Mouse (Mus musculus): ENCODE data around the gene Scn9a. TPM values are rescaled to one million over a fixed set of nuclear protein-coding genes. Genes with fewer than 3 reads are reported as not detected.

Scn9a gene
- polyA plus RNA-seq, 1 experiment from 2014 or later, result 1.2 TPM

DNA sequence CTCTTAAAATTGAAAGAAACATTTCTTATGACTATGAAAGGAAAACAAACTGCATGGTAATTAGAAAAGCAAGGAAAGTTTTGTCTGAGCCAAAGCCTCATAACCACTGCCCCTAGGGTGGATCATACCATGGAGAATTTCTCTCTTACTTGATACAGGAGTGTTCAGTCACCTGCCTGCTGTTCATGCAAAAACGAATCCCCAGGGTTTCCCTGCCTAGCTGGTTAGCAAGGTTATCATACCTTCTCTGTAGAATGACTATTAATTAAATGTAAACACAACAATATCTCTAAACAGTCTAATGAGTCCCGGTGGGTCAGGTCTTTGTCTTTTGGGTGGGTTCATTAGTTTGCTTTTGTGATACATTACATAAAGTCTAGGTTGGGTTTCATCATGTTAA is 123.3 kb downstream of the Scn9a start:
- no peaks in the 10 kb centered on the region for H3K36me3 ChIP-seq
- H3K9me3 ChIP-seq (replicated peaks), result no peaks in the 10 kb centered on the region
- DNase-seq (ENCODE audit: low spot score), result no peak
- H3K4me1 ChIP-seq, result no peaks in the 10 kb centered on the region
- H3K27ac ChIP-seq (replicated peaks), result no peak overlapping the region
- H3K27me3 ChIP-seq (ENCODE audit: low read depth, poor library complexity, severe bottlenecking), result no peaks in the 10 kb centered on the region
- no peak overlapping the region for H3K4me3 ChIP-seq
- WGBS, result 83% methylated on average over 2 of the region's 2 CpGs

DNA sequence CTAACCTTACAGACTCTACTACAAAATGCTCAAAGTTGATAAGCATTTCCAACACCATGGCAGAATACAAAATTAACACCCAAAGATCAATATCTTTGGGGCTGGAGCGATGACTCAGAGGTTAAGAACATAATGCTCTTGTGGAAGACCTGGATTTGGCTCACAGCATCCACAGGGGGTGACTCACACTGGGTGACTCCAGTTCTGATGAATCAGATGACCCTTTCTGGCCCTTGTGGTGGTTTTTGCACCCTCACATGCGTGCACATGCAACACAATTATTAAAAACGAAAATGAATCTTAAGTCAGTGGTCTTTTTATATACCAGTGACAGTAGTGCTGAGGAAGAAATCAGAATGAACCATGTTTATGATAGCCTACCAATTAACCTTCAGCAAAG is 126.7 kb downstream of the Scn9a start:
- WGBS, result 80% methylated on average over 3 of the region's 3 CpGs
- H3K9me3 ChIP-seq (replicated peaks), result no peaks in the 10 kb centered on the region
- no peak overlapping the region for H3K4me3 ChIP-seq
- no peak for DNase-seq (ENCODE audit: low spot score)
- H3K4me1 ChIP-seq, result no peaks in the 10 kb centered on the region
- H3K27me3 ChIP-seq (ENCODE audit: low read depth, poor library complexity, severe bottlenecking), result no peaks in the 10 kb centered on the region
- H3K36me3 ChIP-seq, result no peaks in the 10 kb centered on the region
- no peak overlapping the region for H3K27ac ChIP-seq (replicated peaks)

DNA sequence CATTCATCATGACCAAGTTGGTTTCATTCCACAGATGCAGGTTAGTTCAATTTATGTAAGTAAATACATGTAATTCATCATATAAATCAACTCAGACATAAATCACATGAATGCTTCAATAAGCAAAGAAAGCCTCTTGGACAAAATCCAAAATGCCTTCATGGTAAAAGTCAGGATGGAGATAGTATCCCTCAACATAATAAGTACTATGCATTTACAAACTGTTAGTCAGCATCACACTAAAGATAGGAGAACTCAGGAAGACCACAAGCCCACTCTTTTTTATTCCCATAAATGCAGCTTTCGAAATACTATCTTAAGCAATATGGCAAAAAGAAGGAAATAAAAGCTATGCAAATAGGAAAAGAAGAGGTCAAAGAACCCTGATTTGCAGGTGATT is 127.1 kb downstream of the Scn9a start:
- no peaks in the 10 kb centered on the region for H3K9me3 ChIP-seq (replicated peaks)
- no peak overlapping the region for H3K4me3 ChIP-seq
- H3K4me1 ChIP-seq, result no peaks in the 10 kb centered on the region
- no peaks in the 10 kb centered on the region for H3K36me3 ChIP-seq
- no peak overlapping the region for H3K27ac ChIP-seq (replicated peaks)
- WGBS, result 79% methylated on average over 1 of the region's 1 CpGs
- no peaks in the 10 kb centered on the region for H3K27me3 ChIP-seq (ENCODE audit: low read depth, poor library complexity, severe bottlenecking)
- no peak for DNase-seq (ENCODE audit: low spot score)

- Histone ChIP-seq H3K4me1 (no peaks in the 10 kb centered on the region), H3K9me3 (replicated peaks) (no peaks in the 10 kb centered on the region), H3K4me3 (no peak overlapping the region), H3K27ac (replicated peaks) (no peak overlapping the region), H3K36me3 (no peaks in the 10 kb centered on the region), H3K27me3 (ENCODE audit: low read depth, poor library complexity, severe bottlenecking) (no peaks in the 10 kb centered on the region)
- WGBS, result 89% methylated on average over 3 of the region's 3 CpGs
- no peak for DNase-seq (ENCODE audit: low spot score)
Observed at GRCm38 (mm10) chr2:66502158-66502557, 132.6 kb downstream of the Scn9a start.

DNA sequence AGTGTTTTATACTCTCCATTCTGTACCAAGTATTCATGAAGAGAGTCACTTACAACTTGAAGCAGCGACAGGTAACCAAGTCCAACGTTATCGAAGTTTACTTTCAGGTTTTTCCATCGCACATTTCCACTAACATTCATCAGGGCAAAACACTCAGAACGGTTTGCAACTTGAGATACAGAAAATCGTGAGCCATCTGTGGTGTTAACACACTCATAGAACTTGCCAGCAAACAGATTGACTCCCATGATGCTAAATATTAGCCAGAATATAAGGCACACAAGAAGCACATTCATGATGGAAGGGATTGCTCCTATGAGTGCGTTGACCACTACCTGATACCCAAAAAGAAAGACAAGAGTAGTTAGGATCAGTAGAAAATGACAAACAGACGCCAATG is 140.2 kb downstream of the Scn9a start:
- no peaks in the 10 kb centered on the region for H3K36me3 ChIP-seq
- no peak overlapping the region for H3K4me3 ChIP-seq
- no peaks in the 10 kb centered on the region for H3K4me1 ChIP-seq
- 85% methylated on average over 8 of the region's 8 CpGs for whole genome bisulfite sequencing
- no peaks in the 10 kb centered on the region for H3K9me3 ChIP-seq (replicated peaks)
- no peak overlapping the region for H3K27ac ChIP-seq (replicated peaks)
- no peak for DNase-seq (ENCODE audit: low spot score)
- no peaks in the 10 kb centered on the region for H3K27me3 ChIP-seq (ENCODE audit: low read depth, poor library complexity, severe bottlenecking)

DNA sequence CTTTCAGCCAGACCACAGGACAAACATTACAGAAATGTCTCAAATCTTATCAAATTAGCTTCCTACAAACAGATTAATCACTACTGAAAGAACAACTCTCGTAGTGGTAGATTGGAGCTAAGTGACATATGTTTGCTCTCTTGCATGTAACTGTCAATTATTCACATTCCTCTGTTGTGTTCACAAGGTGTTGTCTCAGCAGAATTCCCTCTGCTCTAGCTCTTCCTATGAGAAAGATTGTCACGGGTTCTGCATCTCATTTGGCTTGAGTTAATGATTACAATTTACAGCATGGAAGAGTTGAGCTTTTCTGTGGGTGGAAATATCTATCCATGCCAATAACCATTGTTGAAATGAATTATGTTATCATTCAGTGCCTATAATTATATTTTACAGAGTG is 156.4 kb downstream of the Scn9a start:
- no peak for DNase-seq (ENCODE audit: low spot score)
- H3K27me3 ChIP-seq (ENCODE audit: low read depth, poor library complexity, severe bottlenecking), result no peaks in the 10 kb centered on the region
- 82% methylated on average over 2 of the region's 2 CpGs for WGBS

DNA sequence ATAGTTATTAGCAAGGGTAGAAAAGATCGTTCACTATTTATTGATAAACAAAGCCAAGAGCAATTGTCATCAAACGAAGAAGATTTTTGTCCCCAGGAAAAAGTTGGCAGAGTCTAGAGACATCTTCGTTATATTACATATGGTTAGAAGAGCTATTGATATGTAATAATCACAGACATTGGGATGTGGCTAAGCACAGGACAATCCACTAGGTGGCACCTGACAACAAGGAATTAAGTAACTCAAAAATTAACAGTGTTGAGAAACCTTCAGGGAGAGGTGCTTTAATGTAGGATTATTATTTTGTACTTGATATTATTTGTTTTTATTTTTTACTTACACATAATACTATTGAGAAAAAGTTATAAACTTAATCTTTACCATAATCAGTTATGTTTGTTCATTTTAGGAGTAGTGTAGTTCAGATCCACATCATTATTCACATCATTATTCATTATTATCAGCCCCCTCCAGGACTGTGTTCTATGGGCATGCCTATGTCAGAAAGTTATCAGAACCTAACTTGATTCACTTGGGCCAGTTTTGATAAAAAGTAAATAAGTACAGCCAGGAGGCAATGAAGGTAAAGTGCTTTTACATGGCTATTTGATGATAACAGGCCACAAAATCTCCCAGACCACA is 161.5 kb downstream of the Scn9a start:
- DNase-seq (ENCODE audit: low spot score), result no peak
- Histone ChIP-seq H3K9me3 (replicated peaks) (no peaks in the 10 kb centered on the region), H3K4me1 (no peaks in the 10 kb centered on the region), H3K27ac (replicated peaks) (no peak overlapping the region), H3K36me3 (no peaks in the 10 kb centered on the region), H3K27me3 (ENCODE audit: low read depth, poor library complexity, severe bottlenecking) (no peaks in the 10 kb centered on the region), H3K4me3 (no peak overlapping the region)
- 54% methylated on average over 3 of the region's 3 CpGs for WGBS

More for the DNA sequence above, 156.4 kb downstream of the Scn9a start:
- H3K27ac ChIP-seq (replicated peaks), result no peak overlapping the region
- no peaks in the 10 kb centered on the region for H3K4me1 ChIP-seq
- H3K36me3 ChIP-seq, result no peaks in the 10 kb centered on the region
- H3K9me3 ChIP-seq (replicated peaks), result no peaks in the 10 kb centered on the region
- H3K4me3 ChIP-seq, result no peak overlapping the region

- no peak overlapping the region for H3K4me3 ChIP-seq
- no peaks in the 10 kb centered on the region for H3K4me1 ChIP-seq
- H3K36me3 ChIP-seq, result no peaks in the 10 kb centered on the region
- no peaks in the 10 kb centered on the region for H3K9me3 ChIP-seq (replicated peaks)
- no peak for DNase-seq (ENCODE audit: low spot score)
- no peaks in the 10 kb centered on the region for H3K27me3 ChIP-seq (ENCODE audit: low read depth, poor library complexity, severe bottlenecking)
- 92% methylated on average over 3 of the region's 3 CpGs for WGBS
- no peak overlapping the region for H3K27ac ChIP-seq (replicated peaks)
Observed at GRCm38 (mm10) chr2:66465484-66465883, 169.3 kb downstream of the Scn9a start.

GRCm38 (mm10) chr2:66464874-66465458 is 169.8 kb downstream of the Scn9a start:
- WGBS, result 91% methylated on average over 2 of the region's 2 CpGs
- Histone ChIP-seq H3K9me3 (replicated peaks) (no peaks in the 10 kb centered on the region), H3K36me3 (no peaks in the 10 kb centered on the region), H3K4me1 (no peaks in the 10 kb centered on the region), H3K27ac (replicated peaks) (no peak overlapping the region), H3K4me3 (no peak overlapping the region), H3K27me3 (ENCODE audit: low read depth, poor library complexity, severe bottlenecking) (no peaks in the 10 kb centered on the region)
- DNase-seq (ENCODE audit: low spot score), result no peak

DNA sequence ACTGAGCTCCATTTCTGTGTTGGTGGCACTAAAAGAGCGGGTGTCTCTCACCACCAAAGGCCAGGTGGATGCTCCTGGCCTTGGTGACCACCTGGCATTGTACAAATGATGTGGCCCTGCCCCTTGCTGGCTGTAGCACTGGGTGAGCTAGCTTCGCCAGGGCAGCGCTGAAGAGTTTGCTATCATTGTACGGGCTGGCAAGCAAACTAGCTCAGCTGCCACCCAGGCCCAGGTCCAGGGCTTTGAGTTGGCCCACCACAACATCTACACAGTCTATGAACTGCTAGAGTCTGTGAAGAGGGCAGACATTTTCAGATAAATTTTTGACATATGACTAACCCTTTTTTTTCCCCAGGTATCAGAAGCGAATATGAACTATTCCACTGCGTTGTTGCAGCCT is 170.8 kb downstream of the Scn9a start:
- Histone ChIP-seq H3K27ac (replicated peaks) (no peak overlapping the region), H3K36me3 (no peaks in the 10 kb centered on the region)

DNA sequence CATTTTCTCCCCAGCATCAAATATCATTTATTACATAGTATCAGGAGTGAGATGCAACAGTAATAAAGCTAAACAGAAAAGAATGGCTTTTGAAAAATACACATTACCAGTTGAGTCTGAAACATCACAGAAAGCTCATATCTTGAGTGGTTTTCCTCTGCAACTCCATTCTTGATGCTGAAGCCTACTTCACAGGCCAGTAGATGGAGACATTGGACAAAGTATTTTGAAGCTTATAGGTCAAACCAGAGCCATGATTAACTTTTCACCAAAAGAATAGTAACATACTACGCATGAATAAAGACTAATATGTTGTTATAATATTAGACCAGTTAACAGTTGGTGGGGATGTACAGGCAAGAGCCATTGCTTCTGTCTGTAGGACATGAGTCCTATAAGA is 172.3 kb downstream of the Scn9a start:
- H3K36me3 ChIP-seq, result no peaks in the 10 kb centered on the region
- H3K4me1 ChIP-seq, result no peaks in the 10 kb centered on the region
- H3K27ac ChIP-seq (replicated peaks), result no peak overlapping the region
- WGBS, result 93% methylated on average over 1 of the region's 1 CpGs
- no peaks in the 10 kb centered on the region for H3K27me3 ChIP-seq (ENCODE audit: low read depth, poor library complexity, severe bottlenecking)
- no peak for DNase-seq (ENCODE audit: low spot score)
- H3K4me3 ChIP-seq, result no peak overlapping the region
- no peaks in the 10 kb centered on the region for H3K9me3 ChIP-seq (replicated peaks)

More for the DNA sequence above, 170.8 kb downstream of the Scn9a start:
- H3K27me3 ChIP-seq (ENCODE audit: low read depth, poor library complexity, severe bottlenecking), result no peaks in the 10 kb centered on the region
- no peak for DNase-seq (ENCODE audit: low spot score)
- 91% methylated on average over 6 of the region's 6 CpGs for WGBS
- H3K4me1 ChIP-seq, result no peaks in the 10 kb centered on the region
- no peaks in the 10 kb centered on the region for H3K9me3 ChIP-seq (replicated peaks)
- H3K4me3 ChIP-seq, result no peak overlapping the region

DNA sequence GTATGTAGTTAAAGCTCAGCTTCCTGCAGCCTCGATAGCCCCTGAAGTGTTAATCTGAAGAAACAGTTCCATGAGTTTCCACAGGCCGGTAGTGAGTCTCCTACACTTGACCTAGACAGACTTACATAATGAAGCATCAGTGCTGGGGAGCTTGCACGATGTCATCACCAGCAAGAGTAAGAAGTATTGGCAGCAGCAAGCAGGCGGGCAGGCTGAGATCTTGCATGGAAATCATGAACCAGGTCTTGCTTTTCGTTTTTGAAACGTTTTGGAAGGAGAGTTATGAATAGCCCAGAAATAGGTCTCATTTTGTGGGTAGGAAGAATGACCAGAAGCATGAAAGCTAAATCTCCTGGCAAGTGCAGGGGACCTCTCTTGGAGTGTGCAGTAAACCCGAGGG is 194.1 kb downstream of the Scn9a start, which contains the start of gene Scn1a:
Gene Scn1a, minus strand, starts transcription at position 130 of the 400 bp plus-strand sequence.
- Histone ChIP-seq H3K36me3 (no peaks in the 10 kb centered on the region), H3K9me3 (replicated peaks) (no peaks in the 10 kb centered on the region), H3K27ac (replicated peaks) (no peak within 1 kb of the TSS), H3K4me3 (peak within 1 kb of the TSS; percentile 51), H3K4me1 (peaks cover 15% of the 10 kb centered on the region), H3K27me3 (ENCODE audit: low read depth, poor library complexity, severe bottlenecking) (0 out of 2 replicates have a peak, but pooled peaks cover 4% of the 10 kb centered on the region)
- peak; percentile 19 for DNase-seq (ENCODE audit: low spot score)
- WGBS, result 17% methylated on average over 7 of the region's 7 CpGs

DNA sequence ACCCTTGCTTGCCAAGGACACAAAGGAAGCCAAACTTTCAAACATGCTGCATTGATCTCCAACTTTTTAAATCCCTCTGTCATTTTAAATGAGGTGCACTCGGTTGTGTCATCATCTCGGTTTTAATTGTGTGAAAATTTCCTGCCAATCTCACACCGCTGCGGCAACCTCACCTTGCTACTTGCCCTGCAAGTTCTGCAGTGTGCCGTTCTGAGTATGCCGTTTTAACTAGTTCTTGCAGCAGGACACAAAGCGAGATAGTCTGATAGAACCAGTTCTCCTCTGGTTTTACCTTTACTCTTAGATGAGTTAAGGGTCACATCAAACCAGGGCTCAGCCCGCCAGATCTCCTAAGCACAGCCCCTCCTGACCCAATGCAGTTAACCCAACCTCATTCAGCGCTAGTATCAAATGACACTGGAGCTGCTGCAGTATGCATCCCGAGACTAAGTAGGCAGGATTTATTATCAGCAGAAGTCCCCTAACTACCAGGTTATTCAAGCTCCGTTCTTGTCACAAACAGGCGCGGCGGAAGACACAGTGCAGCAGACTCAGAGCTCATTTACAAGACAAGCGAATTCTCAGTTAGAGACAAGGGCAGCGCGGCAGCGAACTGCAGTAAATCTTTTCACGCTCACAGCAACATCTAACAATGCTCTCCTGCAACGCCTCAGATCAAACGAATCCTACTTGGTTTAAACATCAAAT is 194.8 kb downstream of the Scn9a start:
- WGBS, result 8% methylated on average over 21 of the region's 21 CpGs
- Histone ChIP-seq H3K9me3 (replicated peaks) (no peaks in the 10 kb centered on the region), H3K4me3 (peak overlapping the region; percentile 51), H3K27me3 (ENCODE audit: low read depth, poor library complexity, severe bottlenecking) (0 out of 2 replicates have a peak, but pooled peaks cover 4% of the 10 kb centered on the region), H3K36me3 (no peaks in the 10 kb centered on the region), H3K4me1 (peaks cover 15% of the 10 kb centered on the region), H3K27ac (replicated peaks) (no peak overlapping the region)
- DNase-seq (ENCODE audit: low spot score), result peak; percentile 47
